Mouse (Mus musculus) liver, postnatal 0 days (tissue): ENCODE results near the gene Hsd11b1. TPM values are rescaled to one million over a fixed set of nuclear protein-coding genes. Genes with fewer than 3 reads are reported as not detected.
"Not testable (repeated sequence)": the region's sequence is repeated elsewhere in the genome, so short reads cannot be mapped to it uniquely, and the experiment has no call there.

Source experiments
- ATAC-seq: fragments of 200-750 bp; cut with Nextera tagmentation; 2 replicates; pipeline ENCODE4 v1.8.0; 2017; ENCODE audit warnings: mild to moderate bottlenecking, moderate library complexity
- DNase-seq: peaks from one replicate; pipeline ENCODE4 v3.0.0-alpha.2; 2016
- H3K27ac ChIP-seq: fragments of 300-500 bp; sonication (generic); 2 replicates; pipeline ENCODE4 v1.5.1; 2014; ENCODE audit warnings: antibody characterized with exemption, moderate library complexity, mild to moderate bottlenecking, low read depth
- H3K27me3 ChIP-seq: fragments of 300-500 bp; sonication (generic); 2 replicates; pipeline ENCODE4 v1.6.1; 2014; ENCODE audit warnings: low read length, control low read depth, mixed read lengths; ENCODE audit not compliant: insufficient read depth
- H3K36me3 ChIP-seq: fragments of 300-500 bp; sonication (generic); replicated peaks from 2 replicates; pipeline ENCODE4 v1.6.1; 2014; ENCODE audit warnings: mild to moderate bottlenecking, control low read depth, low read length, moderate library complexity, mixed read lengths; ENCODE audit not compliant: insufficient read depth
- H3K4me1 ChIP-seq: fragments of 300-500 bp; sonication (generic); 2 replicates; pipeline ENCODE4 v1.6.1; 2014; ENCODE audit warnings: antibody characterized with exemption, mild to moderate bottlenecking, control low read depth; ENCODE audit not compliant: insufficient read depth
- H3K4me2 ChIP-seq: fragments of 300-500 bp; sonication (generic); 2 replicates; pipeline ENCODE4 v1.6.1; 2014; ENCODE audit warnings: low read depth, mild to moderate bottlenecking, low read length, moderate library complexity, mixed read lengths
- H3K4me3 ChIP-seq: fragments of 300-500 bp; sonication (generic); 2 replicates; pipeline ENCODE4 v1.5.1; 2014; ENCODE audit warnings: low read depth, low read length
- H3K9ac ChIP-seq: fragments of 300-500 bp; sonication (generic); replicated peaks from 2 replicates; pipeline ENCODE4 v1.6.1; 2014; ENCODE audit warnings: mild to moderate bottlenecking, moderate library complexity
- H3K9me3 ChIP-seq: fragments of 300-500 bp; sonication (generic); 2 replicates; pipeline ENCODE4 v1.6.1; 2016; ENCODE audit warnings: mild to moderate bottlenecking, control low read depth, low read length, mixed read lengths
- CTCF ChIP-seq: sonication (generic); IDR thresholded peaks from 2 replicates; pipeline ENCODE4 v1.5.1; 2016; ENCODE audit warnings: antibody characterized with exemption, low read depth
- EP300 ChIP-seq: IDR thresholded peaks from 2 replicates; pipeline ENCODE4 v1.6.1; 2016; ENCODE audit warnings: antibody characterized with exemption, low read depth, mild to moderate bottlenecking
- WGBS: fragments of 180-500 bp; shearing (Covaris S2); extraction: QIAGEN DNeasy Blood & Tissue Kit; methylation state at CpG from one replicate; pipeline ENCODE4 v1.1.7; 2014; ENCODE audit not compliant: insufficient replicate concordance; 5-methylcytosine and 5-hydroxymethylcytosine counted together
- polyA plus RNA-seq: library from polyadenylated mRNA; unstranded; fragments of >200 nt; fragmentation: Nextera tagmentation; extraction: Ambion mirVana; gene quantifications from 2 replicates; pipeline ENCODE4 v1.2.1, GENCODE M21; 2015

Hsd11b1 gene
- polyA plus RNA-seq, 1 experiment from 2014 or later: 252 TPM

DNA sequence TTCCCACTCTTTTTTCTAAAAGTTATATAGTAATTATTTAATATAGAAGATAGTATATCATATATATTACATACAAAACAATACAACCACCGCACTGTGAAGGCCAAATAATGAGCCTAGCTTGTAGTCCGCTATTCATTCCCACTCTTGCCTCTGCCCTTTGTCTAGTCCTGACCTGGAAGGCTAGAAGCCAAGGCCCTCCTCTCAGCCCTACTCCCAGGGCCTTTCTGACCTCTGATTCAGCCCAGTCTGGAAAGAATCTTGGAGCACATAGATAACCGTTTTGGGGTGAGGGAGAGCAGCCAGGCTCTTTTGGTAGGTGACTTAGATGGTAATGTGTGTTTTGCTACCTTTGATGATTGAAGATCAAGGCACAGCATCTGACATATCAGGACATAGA, 30.1 kb upstream of the Hsd11b1 start:
- 79% methylated on average over 3 of the region's 3 CpGs for WGBS
- DNase-seq (no peak), ATAC-seq (no peak)
- no peak overlapping the region for H3K27ac ChIP-seq
- H3K4me2 ChIP-seq: no peak overlapping the region
- H3K27me3 ChIP-seq: no peaks in the 10 kb centered on the region
- peaks cover 24% of the 10 kb centered on the region for H3K4me1 ChIP-seq
- H3K9ac ChIP-seq: no peak overlapping the region
- H3K4me3 ChIP-seq: no peak overlapping the region
- H3K9me3 ChIP-seq: no peaks in the 10 kb centered on the region
- TF ChIP-seq EP300: no peak
- no peak for TF ChIP-seq CTCF
- no peaks in the 10 kb centered on the region for H3K36me3 ChIP-seq

DNA sequence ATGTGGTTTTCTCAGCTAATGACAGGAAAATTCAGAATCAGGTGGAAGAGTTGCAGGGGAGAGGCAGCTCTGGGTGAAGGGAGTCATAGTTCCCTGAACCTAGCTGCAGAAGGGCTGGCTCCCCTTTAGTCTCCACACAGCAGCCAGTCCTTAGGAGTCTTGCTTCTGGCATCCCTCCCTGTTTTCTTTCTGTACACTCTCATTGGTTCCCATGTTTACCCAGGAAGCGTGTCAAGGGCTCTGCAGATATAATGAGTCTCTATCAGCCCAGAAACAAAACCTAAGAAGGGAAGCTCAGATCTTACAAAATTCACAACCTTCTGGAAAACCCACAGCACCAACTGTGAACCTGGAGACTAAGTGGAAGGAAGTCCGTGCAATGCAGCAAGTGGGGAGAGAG, 29.2 kb upstream of the Hsd11b1 start:
- DNase-seq (no peak), ATAC-seq (no peak)
- H3K4me1 ChIP-seq: peaks cover 27% of the 10 kb centered on the region
- no peak overlapping the region for H3K4me2 ChIP-seq
- no peaks in the 10 kb centered on the region for H3K9me3 ChIP-seq
- H3K36me3 ChIP-seq: no peaks in the 10 kb centered on the region
- no peak for TF ChIP-seq CTCF
- TF ChIP-seq EP300: no peak
- WGBS: 27% methylated on average over 2 of the region's 2 CpGs
- H3K9ac ChIP-seq: no peak overlapping the region
- H3K4me3 ChIP-seq: no peak overlapping the region
- no peaks in the 10 kb centered on the region for H3K27me3 ChIP-seq
- H3K27ac ChIP-seq: no peak overlapping the region

DNA sequence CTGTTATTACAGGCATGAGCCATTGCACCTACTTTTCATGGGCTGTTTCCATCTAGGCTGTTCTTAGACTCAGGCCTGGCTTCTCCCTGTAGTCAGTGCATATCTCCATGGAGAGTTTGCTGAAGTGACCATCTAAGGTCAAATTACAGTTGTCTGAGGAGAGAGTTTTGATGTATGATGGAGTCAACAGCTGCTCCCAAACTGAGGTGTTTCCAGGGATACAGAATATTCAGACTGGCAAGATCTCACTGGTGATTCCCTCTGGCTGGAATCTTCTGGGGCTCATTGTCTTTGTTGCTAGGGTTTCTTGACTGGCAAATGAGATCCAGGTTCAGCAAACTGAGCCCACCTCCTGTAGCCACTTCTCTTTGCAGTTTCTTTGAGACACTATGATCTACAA, 26.8 kb upstream of the Hsd11b1 start:
- no peak overlapping the region for H3K9ac ChIP-seq
- no peaks in the 10 kb centered on the region for H3K36me3 ChIP-seq
- H3K9me3 ChIP-seq: no peaks in the 10 kb centered on the region
- DNase-seq (no peak), ATAC-seq (no peak)
- peak overlapping the region; percentile 86 for H3K27ac ChIP-seq
- no peak overlapping the region for H3K4me3 ChIP-seq
- no peaks in the 10 kb centered on the region for H3K27me3 ChIP-seq
- no peak overlapping the region for H3K4me2 ChIP-seq
- H3K4me1 ChIP-seq: peaks cover 26% of the 10 kb centered on the region
- TF ChIP-seq CTCF (no peak), EP300 (no peak)

DNA sequence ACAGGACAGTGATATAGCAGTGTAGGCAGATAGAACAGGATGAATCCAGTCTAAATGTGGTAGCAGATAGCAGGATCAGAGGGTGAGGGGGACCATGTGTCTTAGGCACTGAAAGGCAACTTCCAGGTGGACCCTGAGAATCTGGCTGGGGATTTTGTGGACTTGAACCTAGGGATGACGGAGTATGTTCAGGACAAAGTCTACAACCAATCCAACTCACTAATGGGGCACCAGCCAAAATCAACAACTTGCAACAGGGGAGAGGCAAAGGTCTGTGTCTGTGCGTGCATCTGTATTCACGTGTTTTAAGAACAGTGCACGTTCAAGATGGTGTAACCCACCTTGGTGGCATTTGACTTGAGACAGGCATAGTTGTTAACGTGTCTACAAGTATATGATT, 26.0 kb upstream of the Hsd11b1 start:
- Histone ChIP-seq H3K27me3 (no peaks in the 10 kb centered on the region), H3K4me1 (peaks cover 23% of the 10 kb centered on the region), H3K9me3 (no peaks in the 10 kb centered on the region), H3K9ac (no peak overlapping the region), H3K4me3 (no peak overlapping the region), H3K36me3 (no peaks in the 10 kb centered on the region), H3K27ac (peak overlapping the region; percentile 86), H3K4me2 (no peak overlapping the region)
- ATAC-seq: peak; percentile 88
- peak; percentile 74 for DNase-seq
- 55% methylated on average over 5 of the region's 5 CpGs for WGBS
- peak; percentile 93 for TF ChIP-seq EP300
- TF ChIP-seq CTCF: no peak

DNA sequence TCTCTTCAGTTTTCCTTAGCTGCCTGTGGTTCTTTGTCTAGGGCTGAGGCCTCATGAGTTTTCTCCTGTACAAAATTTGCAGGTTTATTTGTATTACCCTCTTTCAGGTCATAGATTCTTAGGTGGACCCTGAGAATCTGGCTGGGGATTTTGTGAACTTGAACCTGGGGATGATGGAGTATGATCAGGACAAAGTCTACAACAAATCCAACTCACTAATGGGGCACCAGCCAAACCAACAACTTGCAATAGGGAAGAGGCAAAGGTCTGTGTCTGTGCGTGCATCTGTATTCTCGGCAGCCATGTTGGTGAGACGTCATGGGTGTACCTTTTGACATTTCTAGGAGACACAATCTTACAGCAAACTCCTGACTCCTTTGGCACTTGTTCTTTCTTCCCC, 25.2 kb upstream of the Hsd11b1 start:
- no peak overlapping the region for H3K4me2 ChIP-seq
- peaks cover 23% of the 10 kb centered on the region for H3K4me1 ChIP-seq
- WGBS: 67% methylated on average over 3 of the region's 3 CpGs
- H3K9ac ChIP-seq: no peak overlapping the region
- H3K4me3 ChIP-seq: no peak overlapping the region
- no peaks in the 10 kb centered on the region for H3K36me3 ChIP-seq
- H3K27ac ChIP-seq: peak overlapping the region; percentile 86
- H3K27me3 ChIP-seq: no peaks in the 10 kb centered on the region
- H3K9me3 ChIP-seq: no peaks in the 10 kb centered on the region
- DNase-seq: no peak
- no peak for ATAC-seq
- TF ChIP-seq CTCF (no peak), EP300 (no peak)

DNA sequence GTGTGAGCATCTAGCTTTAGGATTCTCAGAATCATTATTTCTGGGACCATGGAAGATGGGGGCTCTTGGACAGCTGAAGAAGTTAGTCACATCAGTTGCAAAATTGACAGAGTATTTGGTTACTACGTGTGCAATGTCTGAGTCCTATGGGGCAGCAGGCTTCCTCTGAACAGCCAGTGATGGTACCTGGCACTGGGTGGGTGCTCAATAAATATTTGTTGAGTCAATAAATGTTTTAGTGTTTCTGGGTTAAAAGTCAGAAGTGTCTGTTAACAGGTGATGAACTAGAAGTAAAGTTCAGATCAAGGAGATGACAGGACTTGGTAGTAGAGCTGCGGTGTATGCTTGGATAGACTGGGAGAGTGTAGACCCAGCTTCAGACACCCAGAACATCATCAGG, 23.7 kb upstream of the Hsd11b1 start:
- 51% methylated on average over 2 of the region's 2 CpGs for WGBS

DNA sequence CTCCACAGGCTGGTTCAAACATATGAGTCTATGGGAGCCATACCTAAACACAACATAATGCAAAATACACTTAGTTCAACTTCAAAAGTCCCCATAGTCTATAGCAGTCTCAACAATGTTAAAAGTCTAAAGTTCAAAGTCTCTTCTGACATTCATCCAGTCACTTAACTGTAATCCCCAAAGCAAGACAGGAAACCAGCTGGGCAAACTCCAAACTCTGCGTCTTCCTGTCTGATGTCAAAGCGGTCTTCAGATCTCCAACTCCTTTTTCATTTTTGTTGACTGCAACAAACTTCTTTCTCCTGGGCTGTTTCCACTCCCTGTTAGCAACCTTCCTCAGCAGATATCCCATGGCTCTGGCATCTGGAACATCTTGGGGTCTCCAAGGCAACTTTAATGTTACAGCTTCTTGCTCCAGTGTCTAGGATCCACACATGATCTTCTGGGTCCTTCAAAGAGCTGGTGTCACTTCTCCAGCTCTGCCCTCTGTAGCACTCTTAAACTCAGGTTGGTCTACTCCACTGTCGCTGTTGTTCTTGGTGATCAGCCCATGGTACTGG, 22.0 kb upstream of the Hsd11b1 start:
- H3K4me3 ChIP-seq, H3K9ac ChIP-seq, ATAC-seq, H3K27me3 ChIP-seq, DNase-seq, H3K9me3 ChIP-seq, H3K36me3 ChIP-seq, H3K27ac ChIP-seq, H3K4me2 ChIP-seq: not testable (repeated sequence)
- WGBS: 56% methylated on average over 3 of the region's 3 CpGs
- peaks cover 21% of the 10 kb centered on the region for H3K4me1 ChIP-seq

More for the DNA sequence above, 23.7 kb upstream of the Hsd11b1 start:
- TF ChIP-seq EP300 (peak; percentile 56), CTCF (no peak)
- Histone ChIP-seq H3K36me3 (no peaks in the 10 kb centered on the region), H3K4me2 (no peak overlapping the region), H3K4me1 (peaks cover 21% of the 10 kb centered on the region), H3K27ac (peak overlapping the region; percentile 76), H3K27me3 (no peaks in the 10 kb centered on the region), H3K9me3 (no peaks in the 10 kb centered on the region), H3K9ac (no peak overlapping the region), H3K4me3 (no peak overlapping the region)
- ATAC-seq (peak; percentile 66), DNase-seq (no peak)
